Mouse (Mus musculus) forelimb bud, embryonic 11.5 days (tissue): ENCODE data around the gene Pcgf1.

Experiments used
- DNase-seq: peaks from one replicate; pipeline ENCODE4 v3.0.0-alpha.2; 2012; ENCODE audit warnings: low read depth, low spot score

Gene Pcgf1

GRCm38 (mm10) chr6:83101688-83102556, 24.3 kb downstream of the Pcgf1 start:
- DNase-seq, result no peak

GRCm38 (mm10) chr6:83103130-83103650, 25.5 kb downstream of the Pcgf1 start:
- DNase-seq, result no peak

- no peak for DNase-seq
Observed at GRCm38 (mm10) chr6:83104158-83104557, 26.5 kb downstream of the Pcgf1 start.

DNA sequence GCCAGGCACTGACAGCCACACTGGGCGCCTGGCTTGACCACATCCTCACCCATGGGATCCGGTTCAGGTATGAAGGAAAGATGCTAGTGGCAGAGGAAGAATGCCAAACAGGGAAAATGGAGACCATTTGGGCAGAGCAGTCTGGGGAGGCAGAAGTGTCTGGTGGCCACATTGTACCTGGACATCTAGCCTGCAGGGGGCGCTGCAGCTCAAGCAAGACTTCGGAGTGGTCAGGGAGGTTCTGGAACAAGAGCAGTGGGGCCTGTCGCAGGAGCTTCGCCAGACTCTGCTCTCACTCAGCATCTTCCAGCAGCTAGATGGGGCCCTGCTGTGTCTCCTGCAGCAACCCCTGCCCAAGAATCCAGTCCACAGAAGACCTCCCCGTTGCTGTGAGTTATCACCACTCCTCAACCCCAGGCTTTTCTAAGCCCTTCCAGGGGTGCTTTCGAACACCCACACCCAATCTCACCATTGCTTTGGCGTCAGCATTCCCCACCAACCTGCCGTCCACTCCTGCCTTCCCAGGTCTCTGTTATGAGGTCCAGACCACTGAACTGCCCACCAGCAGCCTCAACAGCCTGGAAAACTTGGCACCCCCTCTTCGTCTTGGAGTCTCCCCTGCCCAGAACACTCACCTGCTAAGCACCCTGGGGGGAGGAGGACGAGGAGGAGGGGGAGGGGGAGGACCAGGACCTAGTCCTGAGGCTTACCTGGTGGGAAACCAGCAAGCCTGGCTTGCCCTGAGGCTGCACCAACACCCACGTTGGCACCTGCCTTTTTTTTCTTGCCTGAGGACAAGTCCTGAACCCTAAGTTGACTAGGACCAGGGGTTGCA, 30.1 kb downstream of the Pcgf1 start:
- DNase-seq, result peak; percentile 81

- DNase-seq, result peak; percentile 60
Observed at GRCm38 (mm10) chr6:83108762-83109668, 31.3 kb downstream of the Pcgf1 start, which contains the start of gene Mrpl53. Mrpl53 (plus strand) TSS chr6:83109040.

- DNase-seq, result no peak
Observed at GRCm38 (mm10) chr6:83111510-83112136, 34.0 kb downstream of the Pcgf1 start.

GRCm38 (mm10) chr6:83115011-83115671, 37.5 kb downstream of the Pcgf1 start, which contains the start of gene Mogs:
Mogs (plus strand) TSS chr6:83115496.
- peak; percentile 85 for DNase-seq

DNA sequence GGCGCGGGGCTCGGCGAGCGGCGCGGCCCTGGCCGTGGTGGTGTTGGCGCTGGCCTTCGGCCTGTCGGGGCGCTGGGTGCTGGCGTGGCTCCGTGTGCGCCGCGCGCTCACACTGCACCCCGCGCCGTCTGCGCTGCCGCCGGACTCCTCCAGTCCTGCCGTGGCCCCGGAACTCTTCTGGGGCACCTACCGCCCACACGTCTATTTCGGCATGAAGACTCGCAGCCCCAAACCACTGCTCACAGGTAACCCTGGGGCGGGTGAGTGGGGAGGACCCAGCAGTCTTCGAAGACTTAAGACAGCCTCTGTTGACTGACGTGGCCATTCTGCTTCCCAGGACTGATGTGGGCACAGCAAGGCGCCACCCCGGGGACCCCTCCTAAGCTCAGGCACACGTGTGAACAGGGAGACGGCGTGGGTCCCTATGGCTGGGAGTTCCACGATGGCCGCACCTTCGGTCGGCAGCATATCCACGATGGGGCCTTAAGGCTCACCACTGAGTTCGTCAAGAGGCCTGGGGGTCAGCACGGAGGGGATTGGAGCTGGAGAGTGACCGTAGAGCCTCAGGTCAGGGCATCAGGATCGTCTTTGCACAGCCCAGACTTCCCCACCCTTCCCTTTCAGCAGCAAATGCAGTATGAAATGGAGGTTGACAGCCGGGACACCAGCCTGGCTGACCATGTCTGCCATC, 38.2 kb downstream of the Pcgf1 start:
- no peak for DNase-seq

DNA sequence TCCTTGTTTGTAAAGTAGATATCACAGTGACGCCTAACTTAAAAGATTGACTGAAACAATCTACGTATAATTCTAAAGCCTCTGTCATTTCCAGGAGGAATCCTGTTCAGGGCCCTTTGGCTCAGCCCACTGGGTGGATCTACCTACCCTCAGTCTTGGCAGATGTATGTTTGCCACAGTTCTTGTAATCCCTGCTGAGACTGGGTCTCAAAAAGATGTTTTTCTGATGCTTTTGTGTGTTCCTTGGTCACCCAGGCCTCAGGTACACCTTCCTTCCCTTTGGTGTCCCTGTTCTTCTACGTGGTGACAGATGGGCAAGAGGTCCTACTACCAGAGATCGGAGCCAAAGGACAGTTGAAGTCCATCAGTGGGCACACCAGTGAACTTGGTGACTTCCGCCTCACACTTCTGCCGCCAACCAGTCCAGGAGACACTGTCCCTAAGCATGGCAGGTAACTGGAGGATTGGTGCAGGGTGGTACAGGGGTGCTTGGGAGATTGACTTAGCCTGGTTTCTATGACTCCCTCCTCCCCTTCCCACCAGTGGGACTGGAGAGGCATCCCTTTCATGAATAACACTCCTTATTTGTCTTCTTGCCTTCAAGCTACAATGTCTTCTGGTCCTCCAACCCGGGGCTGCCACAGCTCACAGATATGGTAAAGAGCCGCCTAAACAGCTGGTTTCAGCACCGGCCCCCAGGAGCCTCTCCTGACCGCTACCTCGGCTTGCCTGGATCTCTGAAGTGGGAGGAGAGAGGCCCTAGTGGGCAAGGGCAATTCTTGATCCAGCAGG, 38.9 kb downstream of the Pcgf1 start:
- DNase-seq, result no peak

GRCm38 (mm10) chr6:83117165-83117438, 39.4 kb downstream of the Pcgf1 start:
- no peak for DNase-seq

- DNase-seq, result no peak
Observed at GRCm38 (mm10) chr6:83117616-83118015, 39.9 kb downstream of the Pcgf1 start.

- no peak for DNase-seq
Observed at GRCm38 (mm10) chr6:83118369-83118768, 40.7 kb downstream of the Pcgf1 start.

- DNase-seq, result no peak
Observed at GRCm38 (mm10) chr6:83118825-83119733, 41.4 kb downstream of the Pcgf1 start.

GRCm38 (mm10) chr6:83119734-83120051, 42.0 kb downstream of the Pcgf1 start:
- DNase-seq, result no peak

- peak; percentile 99 for DNase-seq
Observed at GRCm38 (mm10) chr6:83120930-83121862, 43.5 kb downstream of the Pcgf1 start, which contains the start of gene Wbp1. Wbp1 (minus strand) TSS chr6:83121559.

DNA sequence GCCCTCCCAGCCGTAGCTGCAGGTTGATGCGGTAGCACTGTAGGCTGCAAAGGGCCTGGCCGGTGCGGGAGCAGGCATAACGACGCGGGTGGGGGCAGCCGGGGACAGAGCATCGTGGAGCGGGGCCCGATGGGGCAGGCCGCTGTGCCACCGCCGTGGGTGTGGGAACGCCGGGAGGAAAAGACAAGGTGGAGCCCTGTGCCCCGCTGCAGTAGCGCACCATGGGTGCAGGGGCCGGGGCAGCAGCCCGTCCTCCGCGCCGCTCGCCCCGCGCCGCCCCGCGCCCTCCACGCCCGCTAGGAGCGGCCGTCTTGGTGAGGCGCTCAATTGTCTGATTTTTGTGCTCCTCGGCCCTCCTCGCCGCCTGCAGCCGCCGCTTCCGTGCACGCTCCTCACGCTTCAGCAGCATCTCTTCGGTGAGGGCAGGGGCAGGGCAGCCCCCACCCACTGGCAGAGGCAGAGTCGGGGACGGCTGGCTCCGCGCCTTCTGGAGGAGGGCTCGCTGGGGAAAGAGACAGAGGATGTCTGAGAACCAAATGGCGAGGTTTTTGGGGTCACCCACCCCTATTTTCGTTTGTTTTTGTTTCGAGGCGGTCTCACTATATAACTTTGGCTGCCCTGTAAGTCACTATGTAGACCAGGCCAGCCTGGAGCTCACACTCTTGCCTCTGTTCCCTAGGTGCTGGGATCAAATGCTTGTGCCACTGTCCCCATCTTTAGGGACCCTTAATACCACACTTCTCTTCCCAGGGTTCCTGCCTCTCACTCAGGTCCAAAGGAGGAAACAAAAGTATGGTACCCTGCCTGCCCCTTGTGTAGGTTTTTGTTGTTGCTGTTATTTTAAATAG, 44.4 kb downstream of the Pcgf1 start:
- DNase-seq, result no peak
